Mouse (Mus musculus) neural tube, embryonic 13.5 days (tissue): ENCODE results near the gene Vsig8. TPM values are rescaled to one million over a fixed set of nuclear protein-coding genes. Genes with fewer than 3 reads are reported as not detected.

Experiments
- ATAC-seq: fragments of 200-750 bp; cut with Nextera tagmentation; 2 replicates; pipeline ENCODE4 v1.8.0; 2017; ENCODE audit warnings: low read depth, mild to moderate bottlenecking, moderate TSS enrichment, moderate library complexity
- H3K27ac ChIP-seq: fragments of 300-500 bp; sonication (generic); replicated peaks from 2 replicates; pipeline ENCODE4 v1.5.1; 2015; ENCODE audit warnings: moderate library complexity, mild to moderate bottlenecking, inconsistent platforms
- H3K27me3 ChIP-seq: fragments of 300-500 bp; sonication (generic); 2 replicates; pipeline ENCODE4 v1.6.1; 2015; ENCODE audit warnings: mild to moderate bottlenecking, inconsistent platforms
- H3K36me3 ChIP-seq: fragments of 300-500 bp; sonication (generic); 2 replicates; pipeline ENCODE4 v1.6.1; 2015; ENCODE audit warnings: mild to moderate bottlenecking, inconsistent platforms
- H3K4me1 ChIP-seq: fragments of 300-500 bp; sonication (generic); replicated peaks from 2 replicates; pipeline ENCODE4 v1.6.1; 2015; ENCODE audit warnings: inconsistent platforms
- H3K4me2 ChIP-seq: fragments of 300-500 bp; sonication (generic); 2 replicates; pipeline ENCODE4 v1.6.1; 2015; ENCODE audit warnings: inconsistent platforms, mild to moderate bottlenecking, moderate library complexity
- H3K4me3 ChIP-seq: fragments of 300-500 bp; sonication (generic); 2 replicates; pipeline ENCODE4 v1.5.1; 2015; ENCODE audit warnings: mild to moderate bottlenecking, inconsistent platforms
- H3K9ac ChIP-seq: fragments of 300-500 bp; sonication (generic); 2 replicates; pipeline ENCODE4 v1.6.1; 2015; ENCODE audit warnings: moderate library complexity, mild to moderate bottlenecking, inconsistent platforms
- H3K9me3 ChIP-seq: fragments of 300-500 bp; sonication (generic); 2 replicates; pipeline ENCODE4 v1.6.1; 2016; ENCODE audit warnings: inconsistent platforms
- WGBS: fragments of 180-500 bp; shearing (Covaris S2); methylation state at CpG from one replicate; pipeline ENCODE4 v1.1.7; 2015; 5-methylcytosine and 5-hydroxymethylcytosine counted together
- polyA plus RNA-seq: library from polyadenylated mRNA; unstranded; fragments of >200 nt; fragmentation: Nextera tagmentation; extraction: Ambion mirVana; gene quantifications from 2 replicates; pipeline ENCODE4 v1.2.1, GENCODE M21; 2015

Gene Vsig8
- 0.82 and 0.85 TPM in 2 replicates for polyA plus RNA-seq

DNA sequence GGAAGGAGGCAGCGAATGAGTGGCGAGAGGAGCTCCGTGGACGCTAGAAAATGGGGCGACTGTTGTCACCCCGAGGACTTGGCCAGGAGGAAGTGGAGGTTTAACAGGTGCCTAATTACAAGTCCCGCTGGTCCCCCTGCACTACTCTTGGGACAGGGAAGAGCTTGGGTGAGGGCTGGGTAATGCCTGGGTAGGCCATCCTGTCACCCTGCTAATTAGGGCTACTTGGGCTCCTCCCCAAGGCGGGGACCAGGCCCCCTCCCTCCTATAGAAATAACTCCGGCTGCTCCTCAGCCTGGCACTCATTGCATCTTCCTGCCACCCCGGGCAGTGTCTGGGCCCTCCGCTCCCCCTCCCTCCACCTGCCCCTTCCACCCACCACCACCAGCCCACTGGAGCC, at the start of gene Vsig8:
Gene Vsig8, plus strand, starts transcription at position 301 of the 400 bp plus-strand sequence.
- Histone ChIP-seq H3K36me3 (no peaks in the 10 kb centered on the region), H3K4me3 (no peak within 1 kb of the TSS), H3K4me1 (peaks cover 14% of the 10 kb centered on the region), H3K27ac (no peak within 1 kb of the TSS), H3K9ac (no peak within 1 kb of the TSS), H3K4me2 (no peak within 1 kb of the TSS), H3K27me3 (peaks cover 10% of the 10 kb centered on the region), H3K9me3 (no peaks in the 10 kb centered on the region)
- no peak for ATAC-seq
- 71% methylated on average over 11 of the region's 11 CpGs for WGBS

DNA sequence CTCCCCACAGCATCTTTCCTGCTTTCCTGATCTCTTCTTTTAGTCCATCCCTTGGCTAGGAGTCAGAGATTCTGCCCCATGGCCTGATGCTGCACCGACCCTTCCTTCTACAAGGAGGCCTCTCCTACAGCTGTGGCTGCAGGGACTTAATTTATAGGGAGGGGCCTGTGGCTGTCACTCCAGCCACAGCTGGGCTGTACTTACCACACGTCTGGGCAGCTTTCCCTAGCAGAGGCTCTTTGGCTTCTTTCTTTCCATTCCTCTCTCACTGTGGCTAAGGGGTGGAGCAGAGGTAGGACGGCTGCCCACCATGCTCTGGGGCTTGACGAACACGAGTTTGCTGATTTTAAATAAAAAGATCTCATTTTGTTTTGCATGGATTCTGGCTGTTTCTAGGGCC, 48.7 kb upstream of the Vsig8 start:
- WGBS, result 63% methylated on average over 5 of the region's 5 CpGs
- Histone ChIP-seq H3K4me1 (peaks cover 40% of the 10 kb centered on the region), H3K9ac (no peak overlapping the region), H3K4me3 (no peak overlapping the region), H3K27me3 (peaks cover 5% of the 10 kb centered on the region; the same call in 1 of the 2 replicates), H3K36me3 (peaks cover 7% of the 10 kb centered on the region; the same call in 1 of the 2 replicates), H3K4me2 (no peak overlapping the region), H3K9me3 (no peaks in the 10 kb centered on the region), H3K27ac (no peak overlapping the region)
- no peak for ATAC-seq

DNA sequence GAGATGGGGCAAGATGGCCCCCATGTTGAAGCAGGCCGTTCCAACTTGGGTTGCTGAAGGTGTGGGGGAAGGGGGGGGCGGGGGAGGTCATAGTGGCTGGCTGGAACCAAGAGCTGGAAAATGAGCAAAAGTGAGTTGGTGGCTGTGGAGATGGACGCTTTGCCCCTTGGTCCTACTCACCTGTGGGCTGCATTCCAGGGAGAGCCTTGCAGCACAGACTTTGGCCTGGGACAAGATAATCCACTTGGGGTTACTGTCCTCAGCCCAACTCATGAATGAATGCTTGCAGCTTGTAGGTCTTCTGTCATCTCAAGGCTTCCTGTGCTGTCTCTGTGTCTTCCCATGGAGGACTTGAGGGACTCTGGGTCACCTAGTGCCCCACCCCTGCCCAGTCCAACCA, 48.0 kb upstream of the Vsig8 start:
- H3K27me3 ChIP-seq, result no peaks in the 10 kb centered on the region
- no peaks in the 10 kb centered on the region for H3K9me3 ChIP-seq
- 92% methylated on average over 3 of the region's 3 CpGs for WGBS
- H3K9ac ChIP-seq, result no peak overlapping the region
- no peak overlapping the region for H3K27ac ChIP-seq
- H3K4me3 ChIP-seq, result no peak overlapping the region
- H3K4me2 ChIP-seq, result no peak overlapping the region
- H3K4me1 ChIP-seq, result peaks cover 33% of the 10 kb centered on the region
- ATAC-seq, result no peak
- H3K36me3 ChIP-seq, result peaks cover 7% of the 10 kb centered on the region; the same call in 1 of the 2 replicates

DNA sequence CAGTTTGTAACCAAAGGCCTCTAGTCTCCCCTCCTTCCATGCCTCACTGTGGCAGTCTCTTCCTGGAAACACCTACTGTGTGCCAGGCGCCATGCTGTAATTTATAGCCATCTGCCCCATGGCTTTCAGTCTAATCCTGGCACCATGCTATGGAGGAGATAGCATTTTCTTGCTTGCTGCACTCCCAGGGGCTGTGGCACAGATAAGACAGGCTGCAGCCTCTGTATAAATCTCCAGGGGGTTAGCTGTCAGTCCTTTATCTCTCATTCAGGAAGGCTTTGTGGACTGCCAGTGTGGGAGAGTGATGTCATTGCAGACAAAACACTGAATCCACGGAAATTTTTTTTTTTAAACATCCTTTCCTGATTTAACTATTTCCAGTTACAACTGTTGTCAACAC, 47.6 kb upstream of the Vsig8 start:
- Histone ChIP-seq H3K27me3 (no peaks in the 10 kb centered on the region), H3K36me3 (peaks cover 7% of the 10 kb centered on the region; the same call in 1 of the 2 replicates), H3K9me3 (no peaks in the 10 kb centered on the region), H3K4me2 (no peak overlapping the region), H3K27ac (no peak overlapping the region), H3K4me3 (no peak overlapping the region), H3K9ac (no peak overlapping the region), H3K4me1 (peaks cover 31% of the 10 kb centered on the region)
- ATAC-seq, result no peak
- WGBS, result 47% methylated on average over 2 of the region's 2 CpGs

DNA sequence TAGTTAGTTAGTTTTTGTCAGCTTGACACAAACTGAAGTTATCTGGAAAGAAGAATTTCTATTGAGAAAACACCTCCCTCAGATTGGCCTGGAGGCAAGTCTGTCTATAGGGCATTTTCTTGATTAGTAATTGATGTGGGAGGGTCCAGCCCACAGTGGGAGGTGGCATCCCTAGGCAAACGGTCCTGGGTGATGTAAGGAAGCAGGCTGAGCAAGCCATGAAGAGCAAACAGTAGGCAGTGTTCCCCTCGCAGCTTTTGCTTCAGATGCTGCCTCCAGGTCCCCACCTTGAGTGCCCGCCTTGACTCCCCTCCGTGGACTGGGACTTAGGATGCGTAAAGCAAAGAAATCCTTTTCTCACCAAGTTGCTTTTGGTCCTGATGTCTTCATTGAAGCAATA, 46.5 kb upstream of the Vsig8 start:
- no peak overlapping the region for H3K9ac ChIP-seq
- H3K27ac ChIP-seq, result no peak overlapping the region
- no peak overlapping the region for H3K4me3 ChIP-seq
- H3K4me2 ChIP-seq, result no peak overlapping the region
- H3K9me3 ChIP-seq, result no peaks in the 10 kb centered on the region
- no peak for ATAC-seq
- WGBS, result 75% methylated on average over 5 of the region's 5 CpGs
- H3K4me1 ChIP-seq, result peaks cover 26% of the 10 kb centered on the region
- peaks cover 7% of the 10 kb centered on the region; the same call in 1 of the 2 replicates for H3K36me3 ChIP-seq
- no peaks in the 10 kb centered on the region for H3K27me3 ChIP-seq

DNA sequence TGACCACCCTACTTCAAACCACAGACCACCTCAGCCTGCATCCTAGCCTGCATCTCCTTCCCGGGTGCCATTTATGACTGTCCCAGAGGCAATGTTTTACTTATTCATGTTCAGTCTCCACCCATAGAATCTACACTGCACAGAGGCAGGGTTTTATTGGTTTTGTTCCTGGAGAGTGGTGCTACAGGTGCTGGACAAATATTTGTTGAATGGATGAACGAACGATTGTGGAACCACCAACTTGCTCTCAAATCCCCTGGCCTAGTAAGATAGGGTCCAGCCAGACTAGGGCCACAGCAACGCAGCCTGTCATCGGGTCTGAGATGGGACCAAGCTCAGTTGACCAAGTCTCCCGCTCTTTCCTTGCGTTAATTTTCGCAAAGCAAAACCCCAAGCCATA, 45.8 kb upstream of the Vsig8 start:
- no peak overlapping the region for H3K4me2 ChIP-seq
- H3K27me3 ChIP-seq, result no peaks in the 10 kb centered on the region
- H3K4me3 ChIP-seq, result no peak overlapping the region
- H3K9me3 ChIP-seq, result no peaks in the 10 kb centered on the region
- H3K27ac ChIP-seq, result no peak overlapping the region
- 50% methylated on average over 8 of the region's 8 CpGs for WGBS
- H3K9ac ChIP-seq, result no peak overlapping the region
- peaks cover 7% of the 10 kb centered on the region; the same call in 1 of the 2 replicates for H3K36me3 ChIP-seq
- ATAC-seq, result no peak
- H3K4me1 ChIP-seq, result peaks cover 18% of the 10 kb centered on the region

DNA sequence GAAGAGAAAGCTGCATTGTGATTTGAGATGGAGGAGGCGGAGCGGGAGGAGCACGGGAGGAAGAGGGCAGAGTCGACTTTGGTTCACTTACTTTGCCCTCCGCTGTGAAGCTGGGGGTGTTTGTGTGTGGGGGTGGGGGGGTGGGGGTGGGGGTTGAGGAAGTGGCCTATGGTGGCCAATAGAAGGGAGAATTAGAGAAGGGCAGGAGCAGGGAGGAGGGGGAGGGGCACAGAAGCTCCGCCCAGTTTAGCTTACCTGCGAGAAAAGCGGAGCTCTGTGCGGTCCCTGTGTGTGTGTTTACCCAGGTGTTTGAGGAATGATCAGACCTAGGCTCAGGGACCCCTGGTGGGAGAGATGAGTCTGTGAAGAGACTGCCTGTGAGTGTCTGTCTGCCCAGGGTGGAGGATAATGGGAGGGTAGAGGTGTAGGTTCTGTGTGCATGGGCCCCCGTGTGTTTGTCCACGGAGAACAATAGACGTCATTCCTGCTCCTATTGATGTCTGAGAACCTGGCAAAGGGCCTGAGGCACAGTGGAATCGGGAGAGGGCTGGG, 45.2 kb upstream of the Vsig8 start:
- no peak for ATAC-seq
- Histone ChIP-seq H3K27me3 (no peaks in the 10 kb centered on the region), H3K4me1 (peaks cover 16% of the 10 kb centered on the region; the same call in 1 of the 2 replicates), H3K4me3 (no peak overlapping the region), H3K36me3 (peaks cover 5% of the 10 kb centered on the region; the same call in 1 of the 2 replicates), H3K9me3 (no peaks in the 10 kb centered on the region), H3K9ac (no peak overlapping the region), H3K27ac (no peak overlapping the region), H3K4me2 (no peak overlapping the region)
- WGBS, result 26% methylated on average over 13 of the region's 13 CpGs

DNA sequence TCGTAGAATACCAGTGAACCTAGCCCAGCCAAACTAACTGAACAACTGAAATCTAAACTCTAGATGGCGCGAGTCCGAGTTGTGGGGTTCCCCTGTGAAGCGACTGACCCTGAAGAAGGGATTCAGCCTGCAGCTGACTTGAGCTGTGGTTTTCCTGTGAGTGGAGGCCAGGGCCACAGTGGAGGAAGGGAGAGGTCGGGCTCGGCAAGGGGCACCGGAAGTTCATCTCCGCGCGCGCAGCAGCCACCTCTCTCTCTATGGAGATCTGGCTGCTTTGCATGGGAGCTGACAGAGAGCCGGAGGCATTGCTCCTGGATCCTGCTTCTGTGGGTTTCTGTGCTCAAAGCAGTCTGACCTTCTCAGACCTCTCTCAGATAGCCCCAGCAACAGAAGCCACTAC, 42.8 kb upstream of the Vsig8 start:
- no peak for ATAC-seq
- H3K4me3 ChIP-seq, result no peak overlapping the region
- peak overlapping the region; percentile 25; the same call in 1 of the 2 replicates for H3K4me2 ChIP-seq
- 34% methylated on average over 13 of the region's 13 CpGs for WGBS
- no peaks in the 10 kb centered on the region for H3K27me3 ChIP-seq
- H3K27ac ChIP-seq, result no peak overlapping the region
- peaks cover 14% of the 10 kb centered on the region; the same call in 1 of the 2 replicates for H3K4me1 ChIP-seq
- H3K36me3 ChIP-seq, result no peaks in the 10 kb centered on the region
- 0 out of 2 replicates have a peak overlapping the region, but pooled peaks have one; percentile 38 for H3K9ac ChIP-seq
- peaks cover 5% of the 10 kb centered on the region; the same call in 1 of the 2 replicates for H3K9me3 ChIP-seq

DNA sequence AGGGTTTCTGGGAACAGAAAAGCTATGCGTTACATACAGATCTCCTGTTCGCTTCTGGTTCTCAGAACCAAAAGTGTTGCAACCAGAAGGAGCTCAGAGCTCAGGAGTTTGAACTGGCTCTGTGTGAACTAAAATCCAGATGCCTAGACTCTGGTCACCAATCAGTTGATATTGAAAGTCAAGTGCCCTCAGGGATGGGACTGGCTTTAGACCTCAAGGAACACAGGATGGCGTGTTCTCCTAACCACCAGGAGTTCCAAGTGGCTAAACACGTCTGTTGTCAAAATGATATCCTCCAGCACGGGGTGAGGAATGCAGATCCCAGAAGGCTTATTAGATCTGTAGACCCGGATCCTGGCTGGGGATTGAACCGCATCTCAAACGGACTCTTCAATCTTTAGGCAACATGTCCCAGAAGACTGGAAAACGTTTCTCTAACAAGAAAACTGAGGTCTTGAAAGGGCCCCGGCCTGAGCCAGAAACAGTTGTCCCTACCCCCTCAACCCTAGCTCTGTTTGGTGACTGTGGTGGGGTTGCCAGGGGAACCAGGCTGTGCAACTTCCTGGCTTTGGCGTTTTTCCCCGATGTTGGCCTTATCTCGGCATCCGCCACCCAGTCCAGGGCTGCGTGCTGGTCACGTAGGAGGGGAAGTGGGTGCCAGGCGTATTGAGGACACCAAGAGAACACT, 42.1 kb upstream of the Vsig8 start:
- peaks cover 5% of the 10 kb centered on the region; the same call in 1 of the 2 replicates for H3K9me3 ChIP-seq
- no peak overlapping the region for H3K9ac ChIP-seq
- H3K27me3 ChIP-seq, result no peaks in the 10 kb centered on the region
- WGBS, result 80% methylated on average over 17 of the region's 17 CpGs
- no peaks in the 10 kb centered on the region for H3K36me3 ChIP-seq
- peaks cover 11% of the 10 kb centered on the region; the same call in 1 of the 2 replicates for H3K4me1 ChIP-seq
- no peak overlapping the region for H3K27ac ChIP-seq
- no peak overlapping the region for H3K4me3 ChIP-seq
- no peak overlapping the region for H3K4me2 ChIP-seq
- no peak for ATAC-seq

DNA sequence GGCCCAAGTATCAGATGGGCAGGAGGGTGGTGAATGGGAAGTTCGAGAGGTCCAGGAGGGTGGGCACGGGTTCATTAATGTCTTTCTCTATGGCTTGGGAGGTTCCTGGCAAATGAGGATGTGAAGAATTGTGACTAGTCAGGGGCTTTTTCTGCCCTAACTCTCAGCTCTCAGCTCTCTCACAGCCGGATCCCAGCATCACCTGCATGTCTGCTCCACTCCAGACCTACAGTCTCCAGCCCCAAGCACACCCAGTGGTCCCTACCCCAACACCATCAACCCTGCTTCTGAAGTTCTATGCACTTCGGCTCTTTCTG, 41.6 kb upstream of the Vsig8 start:
- no peaks in the 10 kb centered on the region for H3K36me3 ChIP-seq
- no peak overlapping the region for H3K4me3 ChIP-seq
- WGBS, result 76% methylated on average over 4 of the region's 4 CpGs
- peaks cover 11% of the 10 kb centered on the region; the same call in 1 of the 2 replicates for H3K4me1 ChIP-seq
- H3K9ac ChIP-seq, result no peak overlapping the region
- ATAC-seq, result no peak
- H3K27ac ChIP-seq, result no peak overlapping the region
- no peaks in the 10 kb centered on the region for H3K27me3 ChIP-seq
- peaks cover 5% of the 10 kb centered on the region; the same call in 1 of the 2 replicates for H3K9me3 ChIP-seq
- no peak overlapping the region for H3K4me2 ChIP-seq

DNA sequence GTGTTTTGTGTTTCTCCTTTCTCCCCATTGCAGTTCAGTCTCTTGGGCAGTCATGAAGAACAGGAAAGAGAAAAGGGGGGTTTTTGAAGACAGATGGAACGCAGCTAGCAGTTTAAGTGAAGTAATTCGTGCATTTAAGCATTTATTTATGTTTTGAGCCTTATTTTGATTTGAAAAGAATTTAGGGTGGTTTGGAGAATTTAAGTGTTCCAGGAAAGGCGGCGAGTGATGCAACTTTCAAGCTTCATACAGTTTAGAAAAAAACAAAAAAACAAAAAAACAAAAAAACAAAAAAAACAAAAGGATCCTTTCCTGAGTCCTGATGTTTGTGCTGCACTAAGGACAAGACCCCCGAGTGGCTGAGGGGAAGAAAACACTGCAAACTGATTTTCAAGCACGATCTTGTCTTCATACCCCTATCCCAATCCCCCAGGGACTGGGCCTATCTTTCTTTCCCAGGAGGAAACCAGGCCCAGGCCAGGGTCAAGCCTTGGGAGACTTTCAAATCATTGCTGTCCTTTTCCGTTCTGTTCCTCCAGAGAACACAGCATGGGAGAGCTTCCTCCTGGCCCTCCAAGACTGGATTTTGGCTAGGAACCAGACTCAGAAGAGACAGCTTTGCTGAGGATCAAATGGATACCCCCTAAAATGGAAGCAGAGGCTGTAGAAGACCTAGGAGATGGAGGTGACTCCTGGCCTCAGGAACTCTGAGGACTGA, 41.0 kb upstream of the Vsig8 start:
- no peak for ATAC-seq
- H3K9ac ChIP-seq, result no peak overlapping the region
- peaks cover 5% of the 10 kb centered on the region; the same call in 1 of the 2 replicates for H3K9me3 ChIP-seq
- no peaks in the 10 kb centered on the region for H3K27me3 ChIP-seq
- no peak overlapping the region for H3K4me3 ChIP-seq
- no peak overlapping the region for H3K27ac ChIP-seq
- no peak overlapping the region for H3K4me2 ChIP-seq
- no peaks in the 10 kb centered on the region for H3K36me3 ChIP-seq
- WGBS, result 83% methylated on average over 7 of the region's 7 CpGs
- H3K4me1 ChIP-seq, result peaks cover 11% of the 10 kb centered on the region; the same call in 1 of the 2 replicates

DNA sequence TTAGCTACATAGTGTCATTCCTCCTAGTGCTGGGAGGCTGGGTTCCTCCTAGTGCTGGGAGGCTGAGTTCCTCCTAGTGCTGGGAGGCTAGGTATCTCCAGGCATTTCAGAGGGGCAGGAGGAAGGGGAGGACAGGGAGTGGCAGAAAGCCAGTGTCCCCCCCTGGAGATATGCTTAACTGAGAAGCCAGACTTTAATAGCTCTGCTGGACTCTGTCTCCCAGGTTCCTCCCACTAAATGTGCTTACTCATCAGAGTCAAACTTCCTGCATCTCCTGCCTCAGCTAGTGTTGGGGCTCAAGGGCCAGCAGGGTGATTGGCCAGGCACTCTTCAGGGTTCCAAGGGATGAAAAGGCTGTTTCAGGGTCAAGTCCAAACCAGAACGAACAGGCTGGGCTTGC, 40.3 kb upstream of the Vsig8 start:
- Histone ChIP-seq H3K9ac (no peak overlapping the region), H3K9me3 (peaks cover 5% of the 10 kb centered on the region; the same call in 1 of the 2 replicates), H3K27ac (no peak overlapping the region), H3K4me1 (peaks cover 15% of the 10 kb centered on the region), H3K36me3 (no peaks in the 10 kb centered on the region), H3K4me2 (no peak overlapping the region), H3K27me3 (no peaks in the 10 kb centered on the region), H3K4me3 (no peak overlapping the region)
- no peak for ATAC-seq
- WGBS, result 62% methylated on average over 1 of the region's 1 CpGs
